Mouse (Mus musculus) CH12.LX (cell line): Measurements from ENCODE around the gene Rilpl1.

Experiments used
- CTCF ChIP-seq, 2 experiments: IDR thresholded peaks in 1 of 2; conservative IDR thresholded peaks in 1 of 2; 2 replicates each; pipeline ENCODE4 v1.5.1; 2011 to 2012; ENCODE audit warnings: low read depth in 2 of 2, low read length in 2 of 2, improper control_type of control experiment in 1 of 2, inconsistent platforms in 1 of 2, mild to moderate bottlenecking in 1 of 2, moderate library complexity in 1 of 2
- E2F4 ChIP-seq: IDR thresholded peaks from 2 replicates; pipeline ENCODE4 v1.6.1; 2011; ENCODE audit warnings: low read depth, low read length, improper control_type of control experiment; ENCODE audit not compliant: insufficient replicate concordance
- EP300 ChIP-seq: IDR thresholded peaks from 2 replicates; pipeline ENCODE4 v1.6.1; 2011; ENCODE audit warnings: low read length, improper control_type of control experiment
- GABPA ChIP-seq: IDR thresholded peaks from 2 replicates; pipeline ENCODE4 v1.6.1; 2012; ENCODE audit warnings: low read depth, low read length, improper control_type of control experiment, inconsistent platforms; ENCODE audit not compliant: insufficient replicate concordance
- MAX ChIP-seq: IDR thresholded peaks from 2 replicates; pipeline ENCODE4 v1.6.1; 2011; ENCODE audit warnings: low read length, improper control_type of control experiment
- NELFE ChIP-seq: IDR thresholded peaks from 2 replicates; pipeline ENCODE4 v1.6.1; 2011; ENCODE audit warnings: low read depth, low read length, improper control_type of control experiment
- POLR2A ChIP-seq: IDR thresholded peaks from 2 replicates; pipeline ENCODE4 v1.6.1; 2011; ENCODE audit warnings: low read depth, mild to moderate bottlenecking, improper control_type of control experiment, low read length
- ZC3H11A ChIP-seq: IDR thresholded peaks from 2 replicates; pipeline ENCODE4 v1.6.1; 2012; ENCODE audit warnings: low read depth, mild to moderate bottlenecking, inconsistent platforms, low read length, improper control_type of control experiment

DNA sequence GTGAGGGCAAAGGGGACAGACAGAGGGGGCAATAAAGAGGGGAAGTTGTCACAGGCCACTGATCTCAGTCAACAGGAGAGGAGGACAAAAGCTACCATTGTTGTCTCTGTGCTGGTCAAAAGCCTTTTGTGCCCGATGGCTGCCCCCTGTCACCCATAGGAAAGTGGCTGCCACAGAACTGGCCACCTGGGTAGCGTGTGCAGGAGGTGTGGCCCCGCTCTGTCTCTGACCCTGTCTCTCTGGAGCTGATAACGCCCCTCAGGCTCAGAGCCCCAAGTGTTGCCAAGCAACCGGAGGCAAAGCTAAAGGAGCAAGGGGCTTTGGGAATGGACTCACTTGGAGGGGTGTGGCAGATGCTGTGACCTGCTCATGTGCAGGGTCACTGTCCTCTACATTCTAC is 32.2 kb downstream of the Rilpl1 start:
- no peak for TF ChIP-seq E2F4
- no peak for TF ChIP-seq MAX
- no peak for TF ChIP-seq EP300
- no peak for TF ChIP-seq GABPA
- no peak for TF ChIP-seq ZC3H11A
- no peak for TF ChIP-seq POLR2A
- no peak for TF ChIP-seq CTCF (conservative IDR thresholded peaks at IDR 0.05 in 1 of 2, IDR thresholded peaks at IDR 0.05 in 1 of 2; ENCODE audit: low read depth in 2 of 2, low read length in 2 of 2)
- TF ChIP-seq NELFE = no peak
